Mouse (Mus musculus): Measurements from ENCODE around the gene Zfp445. TPM values are rescaled to one million over a fixed set of nuclear protein-coding genes. Genes with fewer than 3 reads are reported as not detected.

Zfp445 gene
- polyA plus RNA-seq (2015; fragmentation: Nextera tagmentation; extraction: Ambion mirVana) = 8.5 and 9.4 TPM in 2 replicates

- peak; percentile 95 for ATAC-seq
- TF ChIP-seq EP300 (IDR thresholded peaks at IDR 0.05; ENCODE audit: low read depth) (no peak), CTCF (IDR thresholded peaks at IDR 0.05; ENCODE audit: low read depth) (no peak)
- H3K4me1 ChIP-seq (ENCODE audit: insufficient read depth) = peaks cover 12% of the 10 kb centered on the region
Measured at GRCm38 (mm10) chr9:122865697-122866166, at the start of gene Zfp445. Gene Zfp445 (minus strand): TSS chr9:122866006.

GRCm38 (mm10) chr9:122902717-122903535, 37.1 kb upstream of the Zfp445 start:
- Histone ChIP-seq H3K4me2 (ENCODE audit: low read depth, low read length) (peak overlapping the region; percentile 63), H3K9me3 (ENCODE audit: low read length) (no peaks in the 10 kb centered on the region), H3K27me3 (ENCODE audit: insufficient read depth, low read length) (0 out of 2 replicates have a peak, but pooled peaks cover 3% of the 10 kb centered on the region), H3K36me3 (replicated peaks; ENCODE audit: insufficient read depth, low read length) (no peaks in the 10 kb centered on the region), H3K4me3 (ENCODE audit: low read depth, low read length) (peak overlapping the region; percentile 37), H3K4me1 (ENCODE audit: insufficient read depth) (peaks cover 4% of the 10 kb centered on the region; the same call in 1 of the 2 replicates), H3K9ac (replicated peaks) (0 out of 2 replicates have a peak overlapping the region, but pooled peaks have one; percentile 34), H3K27ac (ENCODE audit: low read depth) (no peak overlapping the region)
- peak; percentile 43 for DNase-seq
- ATAC-seq = peak; percentile 67
- WGBS (ENCODE audit: insufficient replicate concordance) = 20% methylated on average over 32 of the region's 32 CpGs
- no peak for TF ChIP-seq EP300 (IDR thresholded peaks at IDR 0.05; ENCODE audit: low read depth)
- no peak for TF ChIP-seq CTCF (IDR thresholded peaks at IDR 0.05; ENCODE audit: low read depth)

More at GRCm38 (mm10) chr9:122865697-122866166, at the start of gene Zfp445:
- DNase-seq = peak; percentile 84
- peak within 1 kb of the TSS; percentile 82 for H3K4me3 ChIP-seq (ENCODE audit: low read depth, low read length)
- WGBS (ENCODE audit: insufficient replicate concordance) = under 1% methylated on average over 34 of the region's 34 CpGs
- no peaks in the 10 kb centered on the region for H3K27me3 ChIP-seq (ENCODE audit: insufficient read depth, low read length)
- H3K27ac ChIP-seq (ENCODE audit: low read depth) = peak within 1 kb of the TSS; percentile 92
- H3K4me2 ChIP-seq (ENCODE audit: low read depth, low read length) = peak within 1 kb of the TSS; percentile 71
- H3K9me3 ChIP-seq (ENCODE audit: low read length) = peaks cover 16% of the 10 kb centered on the region
- H3K36me3 ChIP-seq (replicated peaks; ENCODE audit: insufficient read depth, low read length) = peaks cover 20% of the 10 kb centered on the region
- peak within 1 kb of the TSS; percentile 87 for H3K9ac ChIP-seq (replicated peaks)

GRCm38 (mm10) chr9:122901047-122901446, 35.2 kb upstream of the Zfp445 start:
- DNase-seq (no peak), ATAC-seq (peak; percentile 48)
- Histone ChIP-seq H3K4me2 (ENCODE audit: low read depth, low read length) (no peak overlapping the region), H3K9ac (replicated peaks) (no peak overlapping the region), H3K27me3 (ENCODE audit: insufficient read depth, low read length) (0 out of 2 replicates have a peak, but pooled peaks cover 3% of the 10 kb centered on the region), H3K4me1 (ENCODE audit: insufficient read depth) (peaks cover 4% of the 10 kb centered on the region; the same call in 1 of the 2 replicates), H3K27ac (ENCODE audit: low read depth) (no peak overlapping the region), H3K36me3 (replicated peaks; ENCODE audit: insufficient read depth, low read length) (no peaks in the 10 kb centered on the region), H3K4me3 (ENCODE audit: low read depth, low read length) (no peak overlapping the region), H3K9me3 (ENCODE audit: low read length) (peaks cover under 1% of the 10 kb centered on the region; the same call in 1 of the 2 replicates)
- 63% methylated on average over 2 of the region's 2 CpGs for WGBS (ENCODE audit: insufficient replicate concordance)
- TF ChIP-seq CTCF (IDR thresholded peaks at IDR 0.05; ENCODE audit: low read depth) (no peak), EP300 (IDR thresholded peaks at IDR 0.05; ENCODE audit: low read depth) (no peak)

- whole genome bisulfite sequencing (ENCODE audit: insufficient replicate concordance) = 6% methylated on average over 54 of the region's 54 CpGs
- Histone ChIP-seq H3K36me3 (replicated peaks; ENCODE audit: insufficient read depth, low read length) (0 out of 2 replicates have a peak, but pooled peaks cover 3% of the 10 kb centered on the region), H3K9ac (replicated peaks) (peak overlapping the region; percentile 78), H3K9me3 (ENCODE audit: low read length) (peaks cover 4% of the 10 kb centered on the region), H3K4me1 (ENCODE audit: insufficient read depth) (peaks cover 6% of the 10 kb centered on the region; the same call in 1 of the 2 replicates), H3K27me3 (ENCODE audit: insufficient read depth, low read length) (no peaks in the 10 kb centered on the region), H3K27ac (ENCODE audit: low read depth) (peak overlapping the region; percentile 40), H3K4me3 (ENCODE audit: low read depth, low read length) (peak overlapping the region; percentile 62), H3K4me2 (ENCODE audit: low read depth, low read length) (peak overlapping the region; percentile 91)
- TF ChIP-seq CTCF (IDR thresholded peaks at IDR 0.05; ENCODE audit: low read depth) (no peak), EP300 (IDR thresholded peaks at IDR 0.05; ENCODE audit: low read depth) (no peak)
- ATAC-seq = peak; percentile 81
- peak; percentile 60 for DNase-seq
Measured at GRCm38 (mm10) chr9:122886372-122887179, 20.8 kb upstream of the Zfp445 start.

GRCm38 (mm10) chr9:122885385-122885784, 19.6 kb upstream of the Zfp445 start, which contains the start of gene Zkscan7:
Gene Zkscan7 (plus strand): TSS chr9:122885685.
- TF ChIP-seq CTCF (IDR thresholded peaks at IDR 0.05; ENCODE audit: low read depth) = no peak
- no peak for TF ChIP-seq EP300 (IDR thresholded peaks at IDR 0.05; ENCODE audit: low read depth)
- H3K27ac ChIP-seq (ENCODE audit: low read depth) = no peak within 1 kb of the TSS
- H3K4me1 ChIP-seq (ENCODE audit: insufficient read depth) = peaks cover 6% of the 10 kb centered on the region; the same call in 1 of the 2 replicates
- WGBS (ENCODE audit: insufficient replicate concordance) = 72% methylated on average over 3 of the region's 3 CpGs
- peak within 1 kb of the TSS; percentile 62 for H3K4me3 ChIP-seq (ENCODE audit: low read depth, low read length)
- ATAC-seq (no peak), DNase-seq (no peak)
- H3K9ac ChIP-seq (replicated peaks) = no peak within 1 kb of the TSS
- H3K9me3 ChIP-seq (ENCODE audit: low read length) = peaks cover 4% of the 10 kb centered on the region
- peak within 1 kb of the TSS; percentile 91 for H3K4me2 ChIP-seq (ENCODE audit: low read depth, low read length)
- H3K27me3 ChIP-seq (ENCODE audit: insufficient read depth, low read length) = no peaks in the 10 kb centered on the region
- H3K36me3 ChIP-seq (replicated peaks; ENCODE audit: insufficient read depth, low read length) = no peaks in the 10 kb centered on the region
